Mouse (Mus musculus) limb, embryonic 14.5 days (tissue): ENCODE data around the gene Asns. TPM values are rescaled to one million over a fixed set of nuclear protein-coding genes. Genes with fewer than 3 reads are reported as not detected.

Experiments
- ATAC-seq: fragments of 200-750 bp; cut with Nextera tagmentation; 2 replicates; pipeline ENCODE4 v1.8.0; 2017; ENCODE audit warnings: low read depth, moderate number of reproducible peaks, moderate TSS enrichment; ENCODE audit not compliant: low FRiP score
- DNase-seq: peaks from one replicate; pipeline ENCODE4 v3.0.0-alpha.2; 2015; ENCODE audit warnings: low spot score
- H3K27ac ChIP-seq: fragments of 300-500 bp; sonication (generic); replicated peaks from 2 replicates; pipeline ENCODE4 v1.5.1; 2014; ENCODE audit warnings: low read depth, mild to moderate bottlenecking, low read length, moderate library complexity, mixed read lengths
- H3K27me3 ChIP-seq: fragments of 300-500 bp; sonication (generic); 2 replicates; pipeline ENCODE4 v1.6.1; 2014; ENCODE audit warnings: low read length, mixed read lengths; ENCODE audit not compliant: control insufficient read depth, insufficient read depth
- H3K36me3 ChIP-seq: fragments of 300-500 bp; sonication (generic); 2 replicates; pipeline ENCODE4 v1.6.1; 2014; ENCODE audit warnings: mild to moderate bottlenecking, low read length, moderate library complexity, mixed read lengths; ENCODE audit not compliant: control insufficient read depth, insufficient read depth
- H3K4me1 ChIP-seq: fragments of 300-500 bp; sonication (generic); 2 replicates; pipeline ENCODE4 v1.6.1; 2014; ENCODE audit warnings: antibody characterized with exemption, low read length, mixed read lengths; ENCODE audit not compliant: control insufficient read depth, insufficient read depth
- H3K4me2 ChIP-seq: fragments of 300-500 bp; sonication (generic); replicated peaks from 2 replicates; pipeline ENCODE4 v1.6.1; 2014; ENCODE audit warnings: low read depth, mild to moderate bottlenecking, low read length, moderate library complexity; ENCODE audit not compliant: severe bottlenecking
- H3K4me3 ChIP-seq: fragments of 300-500 bp; sonication (generic); replicated peaks from 2 replicates; pipeline ENCODE4 v1.5.1; 2014; ENCODE audit warnings: low read length
- H3K9ac ChIP-seq: fragments of 300-500 bp; sonication (generic); 2 replicates; pipeline ENCODE4 v1.6.1; 2014; ENCODE audit warnings: mild to moderate bottlenecking, low read depth, low read length, moderate library complexity; ENCODE audit not compliant: severe bottlenecking
- H3K9me3 ChIP-seq: fragments of 300-500 bp; sonication (generic); 2 replicates; pipeline ENCODE4 v1.6.1; 2016; ENCODE audit warnings: low read length; ENCODE audit not compliant: control insufficient read depth
- POLR2A ChIP-seq: fragments of 200-500 bp; IDR thresholded peaks from 2 replicates; pipeline ENCODE4 v1.8.0; 2012; ENCODE audit warnings: inconsistent platforms, mild to moderate bottlenecking, moderate library complexity, borderline replicate concordance; ENCODE audit not compliant: insufficient read depth, insufficient read length; ENCODE audit errors: extremely low read depth
- WGBS: fragments of 180-500 bp; shearing (Covaris S2); extraction: QIAGEN DNeasy Blood & Tissue Kit; methylation state at CpG from one replicate; pipeline ENCODE4 v1.1.7; 2014; 5-methylcytosine and 5-hydroxymethylcytosine counted together
- polyA plus RNA-seq, 2 experiments: library from polyadenylated mRNA; depleted of rRNA in 1 of 2; stranded (reverse) in 1 of 2; unstranded in 1 of 2; fragments of >200 nt; fragmentation: Nextera tagmentation in 1 of 2; extraction: Ambion mirVana in 1 of 2; gene quantifications; 2 replicates each; pipeline versions ENCODE4 v1.2.1 to v1.2.3; 2012 to 2014

The Asns gene
- polyA plus RNA-seq, 2 experiments, result 25.2 to 56.0 TPM

GRCm38 (mm10) chr6:7660377-7661080 lies 32.5 kb downstream of the Asns start:
- Histone ChIP-seq H3K36me3 (no peaks in the 10 kb centered on the region), H3K9ac (no peak overlapping the region), H3K4me2 (no peak overlapping the region), H3K4me1 (no peaks in the 10 kb centered on the region), H3K27ac (no peak overlapping the region), H3K27me3 (no peaks in the 10 kb centered on the region), H3K9me3 (no peaks in the 10 kb centered on the region), H3K4me3 (no peak overlapping the region)
- peak; percentile 78 for DNase-seq
- 57% methylated on average over 5 of the region's 5 CpGs for WGBS
- TF ChIP-seq POLR2A, result no peak
- ATAC-seq, result no peak

- ATAC-seq, result no peak
- Histone ChIP-seq H3K27ac (no peak overlapping the region), H3K4me2 (no peak overlapping the region), H3K36me3 (no peaks in the 10 kb centered on the region), H3K4me1 (no peaks in the 10 kb centered on the region), H3K27me3 (no peaks in the 10 kb centered on the region), H3K4me3 (no peak overlapping the region), H3K9ac (no peak overlapping the region), H3K9me3 (no peaks in the 10 kb centered on the region)
- TF ChIP-seq POLR2A, result no peak
- WGBS, result 81% methylated on average over 1 of the region's 1 CpGs
- DNase-seq, result no peak
Observed at GRCm38 (mm10) chr6:7656601-7657000, 36.5 kb downstream of the Asns start.

- Histone ChIP-seq H3K4me3 (no peak overlapping the region), H3K36me3 (no peaks in the 10 kb centered on the region), H3K27me3 (no peaks in the 10 kb centered on the region), H3K4me2 (no peak overlapping the region), H3K9ac (no peak overlapping the region), H3K27ac (no peak overlapping the region), H3K4me1 (no peaks in the 10 kb centered on the region), H3K9me3 (no peaks in the 10 kb centered on the region)
- no peak for ATAC-seq
- TF ChIP-seq POLR2A, result no peak
- DNase-seq, result no peak
Observed at GRCm38 (mm10) chr6:7648458-7648857, 44.6 kb downstream of the Asns start.

Other genes starting within 250 kb of the Asns start
- gene Tac1, start 138.4 kb downstream of the Asns start, polyA plus RNA-seq (2012; rRNA removed), result 15.0 and 15.5 TPM in 2 replicates
- 31.0 and 31.7 TPM in 2 replicates for gene Tac1, start 138.4 kb downstream of the Asns start, polyA plus RNA-seq (2014; fragmentation: Nextera tagmentation; extraction: Ambion mirVana)
- 10.4 and 11.8 TPM in 2 replicates for gene C1galt1, start 151.6 kb upstream of the Asns start, polyA plus RNA-seq (2012; rRNA removed)
- gene C1galt1, start 151.6 kb upstream of the Asns start, polyA plus RNA-seq (2014; fragmentation: Nextera tagmentation; extraction: Ambion mirVana), result 5.6 and 6.4 TPM in 2 replicates